Mouse (Mus musculus) intestine, embryonic 16.5 days (tissue): ENCODE data around the gene Ap4b1. TPM values are rescaled to one million over a fixed set of nuclear protein-coding genes. Genes with fewer than 3 reads are reported as not detected.
"Not testable (repeated sequence)": the region's sequence is repeated elsewhere in the genome, so short reads cannot be mapped to it uniquely, and the experiment has no call there.

Experiments used
- ATAC-seq: fragments of 200-750 bp; cut with Nextera tagmentation; 2 replicates; pipeline ENCODE4 v1.8.0; 2017; ENCODE audit warnings: moderate TSS enrichment, moderate library complexity
- H3K27ac ChIP-seq: fragments of 300-500 bp; sonication (generic); 2 replicates; pipeline ENCODE4 v1.5.1; 2014; ENCODE audit warnings: mild to moderate bottlenecking, low read length
- H3K27me3 ChIP-seq: fragments of 300-500 bp; sonication (generic); replicated peaks from 2 replicates; pipeline ENCODE4 v1.6.1; 2014; ENCODE audit warnings: low read length, control low read depth, mixed read lengths; ENCODE audit not compliant: control insufficient read depth, insufficient read depth
- H3K36me3 ChIP-seq: fragments of 300-500 bp; sonication (generic); 2 replicates; pipeline ENCODE4 v1.6.1; 2014; ENCODE audit warnings: low read length, control low read depth; ENCODE audit not compliant: control insufficient read depth, insufficient read depth
- H3K4me1 ChIP-seq: fragments of 300-500 bp; sonication (generic); 2 replicates; pipeline ENCODE4 v1.6.1; 2014; ENCODE audit warnings: low read length, control low read depth, mixed read lengths; ENCODE audit not compliant: control insufficient read depth, insufficient read depth
- H3K4me2 ChIP-seq: fragments of 300-500 bp; sonication (generic); 2 replicates; pipeline ENCODE4 v1.6.1; 2014; ENCODE audit warnings: low read depth, low read length, control low read depth
- H3K4me3 ChIP-seq: fragments of 300-500 bp; sonication (generic); 2 replicates; pipeline ENCODE4 v1.5.1; 2014; ENCODE audit warnings: mild to moderate bottlenecking, low read length
- H3K9ac ChIP-seq: fragments of 300-500 bp; sonication (generic); 2 replicates; pipeline ENCODE4 v1.6.1; 2014; ENCODE audit warnings: low read depth, low read length
- H3K9me3 ChIP-seq: fragments of 300-500 bp; sonication (generic); 2 replicates; pipeline ENCODE4 v1.6.1; 2016; ENCODE audit warnings: low read length, control low read depth; ENCODE audit not compliant: control insufficient read depth
- WGBS: fragments of 180-500 bp; shearing (Covaris S2); extraction: QIAGEN DNeasy Blood & Tissue Kit; methylation state at CpG from one replicate; pipeline ENCODE4 v1.1.7; 2014; 5-methylcytosine and 5-hydroxymethylcytosine counted together
- polyA plus RNA-seq: library from polyadenylated mRNA; unstranded; fragments of >200 nt; fragmentation: Nextera tagmentation; extraction: Ambion mirVana; gene quantifications from 2 replicates; pipeline ENCODE4 v1.2.1, GENCODE M21; 2015

Ap4b1 gene
- polyA plus RNA-seq, 1 experiment from 2014 or later, result 21.8 TPM

DNA sequence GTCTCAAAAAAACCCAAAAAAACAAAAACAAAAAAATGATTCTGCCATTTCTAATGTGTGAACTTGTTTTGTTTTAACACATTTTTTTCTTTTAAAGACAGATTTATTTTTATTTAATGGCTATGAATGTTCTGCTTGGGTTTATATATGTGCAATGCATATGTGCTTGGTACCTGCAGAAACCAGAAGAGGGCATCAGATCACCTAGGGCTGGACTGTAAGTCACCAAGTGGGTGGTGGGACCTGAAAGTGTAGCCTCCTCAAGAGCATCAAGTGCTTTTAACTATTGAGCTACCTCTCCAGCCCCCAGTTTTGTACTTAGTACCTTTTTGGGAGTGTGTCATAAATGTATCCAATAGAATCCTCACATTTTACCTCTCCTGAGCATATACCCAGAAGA is 18.2 kb downstream of the Ap4b1 start:
- H3K4me2 ChIP-seq, result no peak overlapping the region
- no peak overlapping the region for H3K27ac ChIP-seq
- no peak for ATAC-seq
- H3K4me3 ChIP-seq, result no peak overlapping the region
- H3K4me1 ChIP-seq, result no peaks in the 10 kb centered on the region; the same call in 1 of the 2 replicates
- no peaks in the 10 kb centered on the region for H3K36me3 ChIP-seq
- no peaks in the 10 kb centered on the region for H3K9me3 ChIP-seq
- no peak overlapping the region for H3K9ac ChIP-seq
- no peaks in the 10 kb centered on the region for H3K27me3 ChIP-seq

DNA sequence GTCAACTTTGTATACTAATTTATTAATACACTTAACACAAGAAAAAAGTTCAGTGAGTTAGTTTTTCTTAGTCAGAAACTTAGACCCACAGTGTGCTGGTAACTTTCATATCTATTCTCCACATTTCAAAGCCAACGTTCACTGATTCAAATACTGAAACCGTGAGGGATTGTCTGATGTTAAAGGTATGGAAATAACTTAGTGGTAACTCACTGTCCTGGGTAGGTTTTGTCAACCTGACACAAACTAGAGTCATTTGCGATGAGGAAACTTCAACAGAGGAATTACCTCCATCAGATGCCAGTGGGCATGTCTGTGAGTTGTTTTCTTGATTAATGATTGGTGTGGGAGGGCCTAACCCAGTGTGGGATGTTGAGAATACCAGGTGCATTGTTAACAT is 19.7 kb downstream of the Ap4b1 start:
- no peak for ATAC-seq
- Histone ChIP-seq H3K27ac (no peak overlapping the region), H3K9me3 (no peaks in the 10 kb centered on the region), H3K9ac (no peak overlapping the region), H3K27me3 (no peaks in the 10 kb centered on the region), H3K4me1 (no peaks in the 10 kb centered on the region; the same call in 1 of the 2 replicates), H3K36me3 (no peaks in the 10 kb centered on the region), H3K4me3 (no peak overlapping the region), H3K4me2 (no peak overlapping the region)
- WGBS, result 75% methylated on average over 3 of the region's 3 CpGs

DNA sequence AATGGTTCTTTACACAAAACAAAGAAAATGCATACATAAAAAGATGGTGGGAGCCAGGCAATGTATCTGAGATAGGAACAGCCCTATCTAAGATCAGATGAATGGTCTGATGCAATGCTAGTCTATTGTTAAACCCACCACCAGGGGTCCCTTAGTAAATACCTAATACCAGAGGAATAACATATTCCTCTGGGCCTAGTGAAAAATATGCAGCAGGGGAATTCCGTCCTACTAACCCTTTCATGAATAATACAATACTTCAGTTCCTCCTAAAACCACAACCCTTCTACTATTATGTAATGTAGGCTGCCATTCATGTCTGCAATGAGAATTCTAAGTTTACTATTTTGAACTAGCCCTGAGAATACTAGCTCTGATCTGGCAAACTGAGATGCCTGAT is 21.4 kb downstream of the Ap4b1 start:
- not testable (repeated sequence) for H3K4me1 ChIP-seq, ATAC-seq, H3K9me3 ChIP-seq, H3K36me3 ChIP-seq, H3K27me3 ChIP-seq, H3K9ac ChIP-seq, H3K4me2 ChIP-seq, H3K27ac ChIP-seq, H3K4me3 ChIP-seq
- WGBS, result 65% methylated on average over 1 of the region's 1 CpGs

DNA sequence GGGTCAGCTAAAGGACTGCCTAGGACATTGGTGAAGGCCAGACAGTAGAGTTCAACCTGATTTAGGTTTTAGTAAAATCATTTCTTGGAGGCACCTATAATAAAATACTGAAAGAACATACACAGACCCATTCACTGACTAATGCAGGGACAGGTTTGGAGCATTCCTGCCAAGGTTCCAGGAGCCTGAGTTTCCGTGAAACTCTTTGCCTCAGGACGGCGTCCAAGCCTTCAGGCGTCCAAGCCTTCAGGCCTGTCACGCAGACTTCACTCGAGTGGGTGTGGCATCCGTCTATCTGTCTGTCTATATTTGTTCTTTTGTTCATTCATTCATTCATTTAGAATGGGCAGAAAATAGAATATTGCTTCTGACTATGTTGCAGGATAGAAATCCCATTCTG is 21.8 kb downstream of the Ap4b1 start:
- WGBS, result 82% methylated on average over 7 of the region's 7 CpGs
- H3K4me2 ChIP-seq, result no peak overlapping the region
- no peaks in the 10 kb centered on the region for H3K36me3 ChIP-seq
- no peaks in the 10 kb centered on the region for H3K9me3 ChIP-seq
- H3K27me3 ChIP-seq, result no peaks in the 10 kb centered on the region
- no peak for ATAC-seq
- no peak overlapping the region for H3K27ac ChIP-seq
- no peak overlapping the region for H3K9ac ChIP-seq
- H3K4me1 ChIP-seq, result no peaks in the 10 kb centered on the region; the same call in 1 of the 2 replicates
- H3K4me3 ChIP-seq, result no peak overlapping the region

DNA sequence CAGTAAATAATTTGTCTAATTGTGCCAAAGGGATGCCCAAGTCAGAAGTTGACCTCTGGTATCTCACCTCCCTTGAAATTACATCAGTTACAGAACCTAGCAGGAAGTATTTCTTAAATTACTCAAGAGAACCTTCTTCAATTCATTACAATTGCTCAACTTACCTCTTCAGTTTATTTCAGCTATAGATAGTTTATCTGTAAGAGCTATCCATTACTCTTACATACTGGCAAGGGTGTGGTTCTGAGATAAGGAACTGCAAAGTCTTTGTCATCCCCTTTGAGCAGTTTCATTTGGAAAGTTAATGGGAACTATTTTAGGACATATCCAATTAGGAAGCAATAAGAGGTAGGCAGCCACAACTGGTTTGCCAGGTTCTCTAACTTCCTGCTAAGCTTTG is 23.1 kb downstream of the Ap4b1 start, which contains the start of gene Bcl2l15:
Bcl2l15 (plus strand) TSS at position 176 of the 400 bp plus-strand sequence.
- Histone ChIP-seq H3K27me3 (no peaks in the 10 kb centered on the region), H3K4me1 (no peaks in the 10 kb centered on the region; the same call in 1 of the 2 replicates), H3K9me3 (no peaks in the 10 kb centered on the region), H3K4me2 (no peak within 1 kb of the TSS), H3K9ac (no peak within 1 kb of the TSS), H3K4me3 (no peak within 1 kb of the TSS), H3K27ac (peak within 1 kb of the TSS; percentile 52), H3K36me3 (no peaks in the 10 kb centered on the region)
- ATAC-seq, result peak; percentile 67

DNA sequence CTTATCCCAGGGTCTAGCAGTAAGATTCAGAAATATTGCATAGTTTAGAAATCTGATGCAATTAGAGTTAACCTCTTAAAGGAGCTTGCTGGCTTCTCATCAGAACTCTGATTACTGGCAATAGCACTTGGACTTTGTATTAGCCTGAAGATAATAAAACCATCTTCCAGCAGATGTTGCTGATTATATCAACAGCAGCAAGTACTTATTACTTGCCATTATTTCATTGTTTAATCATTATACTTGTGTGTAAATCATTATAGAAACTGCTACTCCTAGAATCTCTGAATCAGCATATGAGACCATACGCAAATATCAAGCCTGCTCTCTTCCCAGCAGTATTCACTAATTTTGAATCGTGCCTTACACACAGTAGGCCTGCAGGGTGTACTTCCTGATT is 24.7 kb downstream of the Ap4b1 start:
- Histone ChIP-seq H3K4me3 (no peak overlapping the region), H3K27ac (no peak overlapping the region), H3K27me3 (no peaks in the 10 kb centered on the region), H3K9ac (no peak overlapping the region), H3K4me2 (no peak overlapping the region), H3K4me1 (no peaks in the 10 kb centered on the region; the same call in 1 of the 2 replicates), H3K9me3 (no peaks in the 10 kb centered on the region), H3K36me3 (no peaks in the 10 kb centered on the region)
- WGBS, result 66% methylated on average over 2 of the region's 2 CpGs
- ATAC-seq, result peak; percentile 79

DNA sequence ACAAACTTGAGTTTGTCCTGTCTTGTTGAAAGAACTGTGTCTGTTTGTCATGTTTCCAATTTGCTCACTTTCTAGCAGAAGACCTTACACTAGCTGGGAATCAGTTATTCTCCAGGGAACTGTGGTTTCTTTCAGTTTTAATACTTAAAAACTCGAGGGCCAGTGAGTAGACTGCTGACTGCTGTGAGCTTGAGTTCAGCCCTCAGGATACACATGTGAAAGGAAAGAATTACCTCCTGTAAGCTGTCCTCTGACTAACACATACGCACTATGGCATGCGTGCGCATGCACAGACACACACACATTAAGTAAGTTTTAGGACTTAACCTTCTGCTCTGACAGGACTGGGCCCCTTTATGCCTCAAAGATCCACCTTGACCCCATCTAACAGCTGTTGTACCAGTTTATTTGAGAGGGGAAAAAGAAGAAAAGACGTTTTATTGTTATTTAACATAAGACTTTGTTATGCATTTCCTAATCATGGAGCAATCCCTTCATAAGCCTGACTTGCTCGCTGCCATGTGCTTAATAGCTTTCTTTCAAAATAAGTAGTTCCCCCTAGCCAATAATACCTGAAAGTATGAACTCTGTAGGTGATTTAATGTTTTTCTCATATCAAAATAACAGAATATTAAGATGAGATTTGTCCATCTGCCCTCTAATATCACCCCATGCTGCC is 26.1 kb downstream of the Ap4b1 start:
- WGBS, result 77% methylated on average over 6 of the region's 6 CpGs
- no peak overlapping the region for H3K4me2 ChIP-seq
- ATAC-seq, result no peak
- no peaks in the 10 kb centered on the region for H3K27me3 ChIP-seq
- H3K4me3 ChIP-seq, result no peak overlapping the region
- 0 out of 2 replicates have a peak overlapping the region, but pooled peaks have one; percentile 8 for H3K27ac ChIP-seq
- no peaks in the 10 kb centered on the region for H3K9me3 ChIP-seq
- H3K4me1 ChIP-seq, result no peaks in the 10 kb centered on the region; the same call in 1 of the 2 replicates
- H3K36me3 ChIP-seq, result no peaks in the 10 kb centered on the region
- no peak overlapping the region for H3K9ac ChIP-seq

DNA sequence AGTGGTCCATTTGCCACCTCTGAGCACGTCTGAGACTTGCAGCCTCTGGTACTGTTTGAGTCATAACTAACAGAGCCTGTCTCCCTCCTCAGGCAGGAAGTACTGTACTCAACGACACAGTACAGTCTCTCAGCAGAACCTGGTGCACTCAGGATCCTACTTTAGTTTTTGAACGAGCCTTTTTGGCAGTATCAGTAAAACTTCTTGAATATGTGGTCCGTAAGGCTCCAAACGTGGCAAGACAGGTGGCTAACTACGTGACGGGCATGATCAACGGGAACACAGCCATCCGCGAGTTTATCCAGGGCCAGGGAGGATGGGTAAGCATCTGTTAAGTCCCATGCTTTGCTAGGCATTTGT is 26.6 kb downstream of the Ap4b1 start:
- no peak for ATAC-seq
- no peaks in the 10 kb centered on the region for H3K36me3 ChIP-seq
- no peak overlapping the region for H3K9ac ChIP-seq
- H3K4me1 ChIP-seq, result no peaks in the 10 kb centered on the region; the same call in 1 of the 2 replicates
- H3K27ac ChIP-seq, result 0 out of 2 replicates have a peak overlapping the region, but pooled peaks have one; percentile 8
- H3K4me3 ChIP-seq, result no peak overlapping the region
- 78% methylated on average over 10 of the region's 10 CpGs for WGBS
- no peak overlapping the region for H3K4me2 ChIP-seq
- H3K27me3 ChIP-seq, result no peaks in the 10 kb centered on the region
- no peaks in the 10 kb centered on the region for H3K9me3 ChIP-seq

DNA sequence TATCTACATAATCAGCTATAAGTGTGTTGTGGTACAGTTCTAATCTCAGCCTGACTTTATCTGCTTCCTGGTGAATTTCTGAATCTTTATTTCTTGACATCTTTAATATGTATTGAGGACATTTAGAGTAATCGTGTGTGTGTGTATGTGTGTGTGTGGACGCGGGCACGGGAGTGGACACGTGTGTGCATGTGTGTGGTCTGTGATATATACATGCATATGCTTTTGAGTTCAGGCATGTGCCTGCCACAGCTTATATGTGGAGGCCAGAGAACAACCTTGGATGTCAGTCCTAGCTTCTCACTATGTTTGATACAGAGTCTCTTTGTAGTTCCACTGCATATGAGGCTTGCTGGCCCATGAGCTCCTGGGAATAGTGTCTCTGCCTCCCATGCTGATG is 27.1 kb downstream of the Ap4b1 start:
- Histone ChIP-seq H3K36me3 (no peaks in the 10 kb centered on the region), H3K4me3 (no peak overlapping the region), H3K27me3 (no peaks in the 10 kb centered on the region), H3K4me1 (no peaks in the 10 kb centered on the region; the same call in 1 of the 2 replicates), H3K27ac (no peak overlapping the region), H3K9me3 (no peaks in the 10 kb centered on the region), H3K9ac (no peak overlapping the region), H3K4me2 (no peak overlapping the region)
- no peak for ATAC-seq
- WGBS, result 97% methylated on average over 5 of the region's 5 CpGs

DNA sequence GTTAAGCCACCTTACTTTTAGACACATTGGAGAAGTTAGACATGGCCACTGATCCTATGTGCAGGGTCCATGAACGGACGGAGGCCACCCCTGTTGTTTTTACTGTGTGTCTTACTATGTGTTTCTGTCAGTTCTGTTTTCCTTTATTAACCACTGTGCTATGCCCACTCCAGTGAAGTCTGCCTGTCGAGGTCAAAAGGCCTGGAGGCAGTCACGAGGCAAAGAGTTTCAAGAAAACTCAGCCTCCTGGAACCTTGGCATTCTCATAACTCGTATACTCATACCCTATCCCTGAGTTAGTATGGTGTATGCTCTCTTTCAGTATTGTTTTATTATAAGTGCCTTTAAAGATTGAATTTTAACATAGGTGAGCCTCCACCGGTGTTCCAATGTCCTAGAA is 30.4 kb downstream of the Ap4b1 start:
- Histone ChIP-seq H3K4me1 (no peaks in the 10 kb centered on the region), H3K4me2 (no peak overlapping the region)
- 93% methylated on average over 6 of the region's 6 CpGs for WGBS

More for the DNA sequence above, 30.4 kb downstream of the Ap4b1 start:
- ATAC-seq, result no peak
- Histone ChIP-seq H3K4me3 (no peak overlapping the region), H3K36me3 (no peaks in the 10 kb centered on the region), H3K9me3 (0 out of 2 replicates have a peak, but pooled peaks cover 4% of the 10 kb centered on the region), H3K9ac (no peak overlapping the region), H3K27me3 (no peaks in the 10 kb centered on the region), H3K27ac (no peak overlapping the region)
